Mouse (Mus musculus): ENCODE measurements around the gene Crtac1. TPM values are rescaled to one million over a fixed set of nuclear protein-coding genes. Genes with fewer than 3 reads are reported as not detected.

The Crtac1 gene
- total RNA-seq, 2 experiments from 2014 or later: 0.29 TPM; not detected in 1

- DNase-seq: peak; percentile 59
Measured at GRCm38 (mm10) chr19:42325894-42326293, 105.7 kb downstream of the Crtac1 start.

- DNase-seq: no peak
Measured at GRCm38 (mm10) chr19:42322357-42323090, 109.1 kb downstream of the Crtac1 start.

- DNase-seq: no peak
Measured at GRCm38 (mm10) chr19:42321936-42322335, 109.6 kb downstream of the Crtac1 start.

GRCm38 (mm10) chr19:42317648-42318425 is 113.7 kb downstream of the Crtac1 start:
- no peak for DNase-seq

GRCm38 (mm10) chr19:42316998-42317397 is 114.6 kb downstream of the Crtac1 start:
- DNase-seq: peak; percentile 26

GRCm38 (mm10) chr19:42316525-42316924 is 115.1 kb downstream of the Crtac1 start:
- peak; percentile 40 for DNase-seq

- peak; percentile 35 for DNase-seq
Measured at GRCm38 (mm10) chr19:42315914-42316313, 115.7 kb downstream of the Crtac1 start.

- DNase-seq: no peak
Measured at GRCm38 (mm10) chr19:42315070-42315679, 116.4 kb downstream of the Crtac1 start.

- DNase-seq: no peak
Measured at GRCm38 (mm10) chr19:42312191-42312590, 119.4 kb downstream of the Crtac1 start.

GRCm38 (mm10) chr19:42311332-42311731 is 120.3 kb downstream of the Crtac1 start:
- DNase-seq: no peak

GRCm38 (mm10) chr19:42308931-42309330 is 122.7 kb downstream of the Crtac1 start:
- no peak for DNase-seq

GRCm38 (mm10) chr19:42307019-42307418 is 124.6 kb downstream of the Crtac1 start:
- DNase-seq: no peak

GRCm38 (mm10) chr19:42306202-42306601 is 125.4 kb downstream of the Crtac1 start:
- no peak for DNase-seq

- DNase-seq: no peak
Measured at GRCm38 (mm10) chr19:42305746-42306145, 125.8 kb downstream of the Crtac1 start.

- no peak for DNase-seq
Measured at GRCm38 (mm10) chr19:42304506-42304905, 127.1 kb downstream of the Crtac1 start.

GRCm38 (mm10) chr19:42303210-42303813 is 128.3 kb downstream of the Crtac1 start:
- DNase-seq: no peak

- no peak for DNase-seq
Measured at GRCm38 (mm10) chr19:42293216-42293615, 138.4 kb downstream of the Crtac1 start.

- no peak for DNase-seq
Measured at GRCm38 (mm10) chr19:42292106-42292505, 139.5 kb downstream of the Crtac1 start.

- peak; percentile 16 for DNase-seq
Measured at GRCm38 (mm10) chr19:42290954-42291661, 140.5 kb downstream of the Crtac1 start.

- DNase-seq: no peak
Measured at GRCm38 (mm10) chr19:42288361-42288760, 143.2 kb downstream of the Crtac1 start.

- no peak for DNase-seq
Measured at GRCm38 (mm10) chr19:42284178-42284577, 147.4 kb downstream of the Crtac1 start.

- DNase-seq: no peak
Measured at GRCm38 (mm10) chr19:42279611-42280010, 152.0 kb downstream of the Crtac1 start.

All from gastrocnemius, postnatal 25 days (tissue).